Mouse (Mus musculus) stomach, embryonic 16.5 days (tissue): ENCODE data around the gene Tmem163. TPM values are rescaled to one million over a fixed set of nuclear protein-coding genes. Genes with fewer than 3 reads are reported as not detected.

Experiments
- ATAC-seq: fragments of 200-750 bp; cut with Nextera tagmentation; 2 replicates; pipeline ENCODE4 v1.8.0; 2017; ENCODE audit warnings: moderate number of reproducible peaks, moderate TSS enrichment; ENCODE audit not compliant: insufficient read depth, low FRiP score
- H3K27ac ChIP-seq: fragments of 300-500 bp; sonication (generic); 2 replicates; pipeline ENCODE4 v1.5.1; 2014; ENCODE audit warnings: low read length
- H3K27me3 ChIP-seq: fragments of 300-500 bp; sonication (generic); 2 replicates; pipeline ENCODE4 v1.6.1; 2014; ENCODE audit warnings: low read length, control low read depth, mixed read lengths; ENCODE audit not compliant: control insufficient read depth, insufficient read depth
- H3K36me3 ChIP-seq: fragments of 300-500 bp; sonication (generic); 2 replicates; pipeline ENCODE4 v1.6.1; 2014; ENCODE audit warnings: low read length; ENCODE audit not compliant: control insufficient read depth, insufficient read depth
- H3K4me1 ChIP-seq: fragments of 300-500 bp; sonication (generic); 2 replicates; pipeline ENCODE4 v1.6.1; 2014; ENCODE audit warnings: low read length, control low read depth, mixed read lengths; ENCODE audit not compliant: control insufficient read depth, insufficient read depth
- H3K4me2 ChIP-seq: fragments of 300-500 bp; sonication (generic); 2 replicates; pipeline ENCODE4 v1.6.1; 2014; ENCODE audit warnings: low read depth, low read length, mixed read lengths
- H3K4me3 ChIP-seq: fragments of 300-500 bp; sonication (generic); replicated peaks from 2 replicates; pipeline ENCODE4 v1.5.1; 2014; ENCODE audit warnings: mild to moderate bottlenecking, low read length
- H3K9ac ChIP-seq: fragments of 300-500 bp; sonication (generic); 2 replicates; pipeline ENCODE4 v1.6.1; 2014; ENCODE audit warnings: low read length
- H3K9me3 ChIP-seq: fragments of 300-500 bp; sonication (generic); replicated peaks from 2 replicates; pipeline ENCODE4 v1.6.1; 2016; ENCODE audit warnings: low read length, control low read depth; ENCODE audit not compliant: control insufficient read depth
- WGBS: fragments of 180-500 bp; shearing (Covaris S2); extraction: QIAGEN DNeasy Blood & Tissue Kit; methylation state at CpG from one replicate; pipeline ENCODE4 v1.1.7; 2014; 5-methylcytosine and 5-hydroxymethylcytosine counted together
- polyA plus RNA-seq: library from polyadenylated mRNA; unstranded; fragments of >200 nt; fragmentation: Nextera tagmentation; extraction: Ambion mirVana; gene quantifications from 2 replicates; pipeline ENCODE4 v1.2.1, GENCODE M21; 2015

The Tmem163 gene
- polyA plus RNA-seq, 1 experiment from 2014 or later: 0.45 TPM

- ATAC-seq: no peak
- WGBS: 86% methylated on average over 1 of the region's 1 CpGs
These were observed 93.2 kb downstream of the Tmem163 start for GRCm38 (mm10) chr1:127586156-127586555.

GRCm38 (mm10) chr1:127577981-127578380 is 101.4 kb downstream of the Tmem163 start:
- Histone ChIP-seq H3K27me3 (no peaks in the 10 kb centered on the region), H3K36me3 (no peaks in the 10 kb centered on the region), H3K27ac (no peak overlapping the region), H3K4me3 (no peak overlapping the region), H3K4me2 (no peak overlapping the region), H3K9ac (no peak overlapping the region), H3K9me3 (no peaks in the 10 kb centered on the region), H3K4me1 (no peaks in the 10 kb centered on the region)
- ATAC-seq: no peak
- WGBS: 70% methylated on average over 5 of the region's 5 CpGs

More at GRCm38 (mm10) chr1:127586156-127586555, 93.2 kb downstream of the Tmem163 start:
- no peak overlapping the region for H3K4me3 ChIP-seq
- no peaks in the 10 kb centered on the region for H3K4me1 ChIP-seq
- H3K4me2 ChIP-seq: no peak overlapping the region
- H3K9ac ChIP-seq: no peak overlapping the region
- H3K27me3 ChIP-seq: no peaks in the 10 kb centered on the region
- H3K27ac ChIP-seq: no peak overlapping the region
- H3K9me3 ChIP-seq: no peaks in the 10 kb centered on the region
- H3K36me3 ChIP-seq: no peaks in the 10 kb centered on the region

GRCm38 (mm10) chr1:127577083-127577482 is 102.3 kb downstream of the Tmem163 start:
- Histone ChIP-seq H3K4me2 (no peak overlapping the region), H3K4me3 (no peak overlapping the region), H3K9ac (no peak overlapping the region), H3K27me3 (no peaks in the 10 kb centered on the region), H3K4me1 (no peaks in the 10 kb centered on the region), H3K9me3 (no peaks in the 10 kb centered on the region), H3K36me3 (no peaks in the 10 kb centered on the region), H3K27ac (no peak overlapping the region)
- ATAC-seq: no peak
- WGBS: 88% methylated on average over 7 of the region's 7 CpGs

- Histone ChIP-seq H3K4me2 (no peak overlapping the region), H3K9ac (no peak overlapping the region), H3K27me3 (no peaks in the 10 kb centered on the region), H3K4me1 (no peaks in the 10 kb centered on the region), H3K36me3 (no peaks in the 10 kb centered on the region), H3K9me3 (no peaks in the 10 kb centered on the region), H3K27ac (no peak overlapping the region), H3K4me3 (no peak overlapping the region)
- ATAC-seq: no peak
- WGBS: 65% methylated on average over 8 of the region's 8 CpGs
These were observed 102.8 kb downstream of the Tmem163 start for GRCm38 (mm10) chr1:127576563-127576962.

- Histone ChIP-seq H3K27me3 (no peaks in the 10 kb centered on the region), H3K36me3 (no peaks in the 10 kb centered on the region), H3K27ac (no peak overlapping the region), H3K4me1 (no peaks in the 10 kb centered on the region), H3K4me2 (no peak overlapping the region), H3K4me3 (no peak overlapping the region), H3K9ac (no peak overlapping the region), H3K9me3 (no peaks in the 10 kb centered on the region)
- 59% methylated on average over 3 of the region's 3 CpGs for WGBS
- ATAC-seq: no peak
These were observed 103.2 kb downstream of the Tmem163 start for GRCm38 (mm10) chr1:127576143-127576542.

GRCm38 (mm10) chr1:127575692-127576091 is 103.7 kb downstream of the Tmem163 start:
- no peak overlapping the region for H3K9ac ChIP-seq
- WGBS: 25% methylated on average over 4 of the region's 4 CpGs
- H3K9me3 ChIP-seq: no peaks in the 10 kb centered on the region
- no peaks in the 10 kb centered on the region for H3K27me3 ChIP-seq
- H3K4me2 ChIP-seq: no peak overlapping the region
- no peaks in the 10 kb centered on the region for H3K36me3 ChIP-seq
- no peak overlapping the region for H3K4me3 ChIP-seq
- no peaks in the 10 kb centered on the region for H3K4me1 ChIP-seq
- no peak for ATAC-seq
- H3K27ac ChIP-seq: no peak overlapping the region

- H3K4me1 ChIP-seq: no peaks in the 10 kb centered on the region
- no peaks in the 10 kb centered on the region for H3K27me3 ChIP-seq
- H3K4me2 ChIP-seq: no peak overlapping the region
- H3K27ac ChIP-seq: no peak overlapping the region
- H3K36me3 ChIP-seq: no peaks in the 10 kb centered on the region
- ATAC-seq: no peak
- WGBS: 80% methylated on average over 3 of the region's 3 CpGs
- H3K9ac ChIP-seq: no peak overlapping the region
- no peaks in the 10 kb centered on the region; the same call in 1 of the 2 replicates for H3K9me3 ChIP-seq
- H3K4me3 ChIP-seq: no peak overlapping the region
These were observed 106.2 kb downstream of the Tmem163 start for GRCm38 (mm10) chr1:127573186-127573585.

- H3K9me3 ChIP-seq: no peaks in the 10 kb centered on the region; the same call in 1 of the 2 replicates
- no peaks in the 10 kb centered on the region for H3K27me3 ChIP-seq
- 68% methylated on average over 3 of the region's 3 CpGs for WGBS
- H3K4me1 ChIP-seq: no peaks in the 10 kb centered on the region
- H3K4me2 ChIP-seq: no peak overlapping the region
- H3K36me3 ChIP-seq: no peaks in the 10 kb centered on the region
- no peak overlapping the region for H3K27ac ChIP-seq
- H3K4me3 ChIP-seq: no peak overlapping the region
- no peak overlapping the region for H3K9ac ChIP-seq
- no peak for ATAC-seq
These were observed 110.7 kb downstream of the Tmem163 start for GRCm38 (mm10) chr1:127568641-127569040.

- H3K9me3 ChIP-seq: no peaks in the 10 kb centered on the region
- no peak overlapping the region for H3K27ac ChIP-seq
- H3K4me2 ChIP-seq: no peak overlapping the region
- H3K36me3 ChIP-seq: no peaks in the 10 kb centered on the region
- no peak for ATAC-seq
- no peak overlapping the region for H3K4me3 ChIP-seq
- H3K9ac ChIP-seq: no peak overlapping the region
- H3K4me1 ChIP-seq: no peaks in the 10 kb centered on the region
- 30% methylated on average over 2 of the region's 2 CpGs for WGBS
- H3K27me3 ChIP-seq: no peaks in the 10 kb centered on the region
These were observed 122.9 kb downstream of the Tmem163 start for GRCm38 (mm10) chr1:127556486-127556845.
